In the genomic region with DNA sequence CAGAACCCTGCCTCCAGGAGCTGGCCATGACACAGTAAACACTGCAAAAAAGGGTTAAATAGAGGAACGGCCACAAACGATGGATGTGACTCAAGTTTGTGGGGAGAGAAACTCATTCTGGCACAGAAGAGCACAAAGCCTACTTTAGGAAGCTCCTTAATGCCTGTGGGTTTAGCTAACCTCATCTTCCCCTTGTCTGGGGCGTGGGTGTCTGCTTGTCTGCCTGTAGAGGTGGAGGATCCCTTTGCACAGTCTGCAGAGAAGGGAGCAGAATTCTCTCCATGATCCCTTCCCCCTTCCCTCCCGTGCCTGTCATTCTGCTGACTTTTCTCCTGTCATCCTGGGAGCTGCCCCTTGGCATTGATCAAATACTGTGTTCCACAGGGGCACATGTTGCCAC, we compare ENCODE assay signal across 23 mouse cellular contexts.
DNase-seq lines count a peak whose midpoint lies in the region; ATAC-seq lines count a peak whose summit lies in the region.
"Had no signal": no experiment of that assay in that cellular context is flagged by ENCODE, and none has a peak within 500 bp of the region (broad histone marks: within the 10 kb centered on the region; RNA-seq: fewer than 3 reads in every experiment).

No protein-coding gene starts in this region.

- no peaks in the 10 kb centered on the region for H3K36me3 ChIP-seq in neural tube, embryonic 15.5 days
- H3K36me3 ChIP-seq: hindbrain, embryonic 13.5 days; limb, embryonic 10.5 days; neural tube, embryonic 12.5 days had no signal

- H3K27ac ChIP-seq in neural tube, embryonic 15.5 days (replicated peaks) = 0 out of 2 replicates have a peak overlapping the region, but pooled peaks have one; percentile 28
- H3K27ac ChIP-seq: hindbrain, embryonic 13.5 days; limb, embryonic 10.5 days; neural tube, embryonic 12.5 days; stomach, postnatal 0 days had no signal

- H3K9ac ChIP-seq in neural tube, embryonic 15.5 days (replicated peaks) = no peak overlapping the region
- H3K9ac ChIP-seq: hindbrain, embryonic 13.5 days; liver, postnatal 0 days; neural tube, embryonic 12.5 days had no signal

- H3K27me3 ChIP-seq in neural tube, embryonic 15.5 days (replicated peaks) = no peaks in the 10 kb centered on the region
- H3K27me3 ChIP-seq: hindbrain, embryonic 13.5 days; neural tube, embryonic 12.5 days; Patski had no signal

- ATAC-seq in neural tube, embryonic 15.5 days (ENCODE audit: low FRiP score) = no peak
- ATAC-seq: inflammation-experienced regulatory T-cells, adult 6 months; liver, postnatal 0 days; Patski had no signal

- no peaks in the 10 kb centered on the region for H3K9me3 ChIP-seq in neural tube, embryonic 15.5 days (replicated peaks)
- H3K9me3 ChIP-seq: hindbrain, embryonic 13.5 days; limb, embryonic 10.5 days; neural tube, embryonic 12.5 days had no signal

- peaks cover 17% of the 10 kb centered on the region for H3K4me1 ChIP-seq in neural tube, embryonic 15.5 days
- H3K4me1 ChIP-seq: limb, embryonic 10.5 days; neural tube, embryonic 12.5 days had no signal

- no peak overlapping the region for H3K4me3 ChIP-seq in neural tube, embryonic 15.5 days (replicated peaks)
- H3K4me3 ChIP-seq: hindbrain, embryonic 13.5 days; limb, embryonic 10.5 days; neural tube, embryonic 12.5 days had no signal

- H3K4me2 ChIP-seq in neural tube, embryonic 15.5 days = no peak overlapping the region
- H3K4me2 ChIP-seq: heart, embryonic 11.5 days; hindbrain, embryonic 13.5 days; neural tube, embryonic 12.5 days had no signal

- DNase-seq in layer of hippocampus, adult 9-11 months = peak; percentile 28
- no peak for DNase-seq in layer of hippocampus, adult 11-12 months (ENCODE audit: low spot score)
- DNase-seq in neural tube, embryonic 10.5 days (ENCODE audit: extremely low spot score, low spot score) = no peak
- peak; percentile 42 to 58 for DNase-seq in left cerebral cortex, adult 9 months (ENCODE audit: low spot score in 2 of 2)
- DNase-seq in telencephalon, adult 2 months (ENCODE audit: low read depth, low spot score) = peak; percentile 55
- DNase-seq in c-Kit-positive CD71-positive TER-119-positive erythroid progenitor cells, embryonic 14.5 days (ENCODE audit: low spot score) = no peak
- DNase-seq: adrenal gland, postnatal 10 days; cerebellum, adult 11 months; cerebellum, postnatal 14 days; embryo, embryonic 11 days; heart, postnatal 10 days; kidney, adult 2 months; kidney, postnatal 10 days; liver, postnatal 0 days; lung, postnatal 4 days had no signal

- WGBS in neural tube, embryonic 15.5 days = 63% methylated on average over 4 of the region's 4 CpGs

Comparison
In these comparisons a context has a peak if more than half of its experiments do, and no peak if none do; other contexts are left out.
1. DNase-seq: peak in layer of hippocampus, adult 9-11 months (single experiment), left cerebral cortex, adult 9 months (2 of 2) and telencephalon, adult 2 months (single experiment); none in layer of hippocampus, adult 11-12 months (single experiment), neural tube, embryonic 10.5 days (single experiment) and c-Kit-positive CD71-positive TER-119-positive erythroid progenitor cells, embryonic 14.5 days (single experiment).